Mouse (Mus musculus): ENCODE measurements around the gene Ddx47. TPM values are rescaled to one million over a fixed set of nuclear protein-coding genes. Genes with fewer than 3 reads are reported as not detected.

Gene Ddx47
- polyA plus RNA-seq (2012; rRNA removed; ENCODE audit: low replicate concordance), result 31.3 and 53.7 TPM in 2 replicates

GRCm38 (mm10) chr6:135011048-135011733 is at the start of gene Ddx47:
TSS of gene Ddx47 (plus strand) at chr6:135011612.

GRCm38 (mm10) chr6:134981231-134982062 is 30.0 kb upstream of the Ddx47 start, which contains the start of gene Apold1:
TSS of gene Apold1 (plus strand) at chr6:134981718.

GRCm38 (mm10) chr6:135065236-135065957 is 54.0 kb downstream of the Ddx47 start, which contains the start of gene Gprc5a:
TSS of gene Gprc5a (plus strand) at chr6:135065651.

Other genes with a start within 250 kb of the Ddx47 start
- gene Dusp16, start 219.0 kb upstream of the Ddx47 start, polyA plus RNA-seq (2012; rRNA removed; ENCODE audit: low replicate concordance), result 22.5 and 36.7 TPM in 2 replicates
- 9.2 and 19.1 TPM in 2 replicates for gene Crebl2, start 181.5 kb upstream of the Ddx47 start, polyA plus RNA-seq (2012; rRNA removed; ENCODE audit: low replicate concordance)
- 8.6 and 9.2 TPM in 2 replicates for gene Gpr19, start 113.0 kb upstream of the Ddx47 start, polyA plus RNA-seq (2012; rRNA removed; ENCODE audit: low replicate concordance)
- gene Cdkn1b, start 91.2 kb upstream of the Ddx47 start, polyA plus RNA-seq (2012; rRNA removed; ENCODE audit: low replicate concordance), result 14.5 and 33.4 TPM in 2 replicates
- 1.4 and 2.0 TPM in 2 replicates for gene Apold1, start 29.9 kb upstream of the Ddx47 start, polyA plus RNA-seq (2012; rRNA removed; ENCODE audit: low replicate concordance)
- gene Gprc5a, start 54.0 kb downstream of the Ddx47 start, polyA plus RNA-seq (2012; rRNA removed; ENCODE audit: low replicate concordance), result 0.61 and 0.92 TPM in 2 replicates
- 0.42 and 0.45 TPM in 2 replicates for gene Gprc5d, start 106.7 kb downstream of the Ddx47 start, polyA plus RNA-seq (2012; rRNA removed; ENCODE audit: low replicate concordance)
- gene Fam234b, start 186.4 kb downstream of the Ddx47 start, polyA plus RNA-seq (2012; rRNA removed; ENCODE audit: low replicate concordance), result 9.1 and 10.0 TPM in 2 replicates
- 52.6 and 54.2 TPM in 2 replicates for gene Hebp1, start 186.4 kb downstream of the Ddx47 start, polyA plus RNA-seq (2012; rRNA removed; ENCODE audit: low replicate concordance)
- gene Gsg1, start 242.7 kb downstream of the Ddx47 start, polyA plus RNA-seq (2012; rRNA removed; ENCODE audit: low replicate concordance), result 0.42 and 0.62 TPM in 2 replicates

Measured in mammary gland, adult 2 months (tissue).